Mouse (Mus musculus) heart, embryonic 16.5 days (tissue): ENCODE measurements around the gene Npas2. TPM values are rescaled to one million over a fixed set of nuclear protein-coding genes. Genes with fewer than 3 reads are reported as not detected.

Source experiments
- ATAC-seq: fragments of 200-750 bp; cut with Nextera tagmentation; replicated peaks from 2 replicates; pipeline ENCODE4 v1.8.0; 2017; ENCODE audit warnings: moderate number of reproducible peaks; ENCODE audit not compliant: insufficient read depth, low FRiP score; ENCODE audit errors: extremely low read depth
- H3K27ac ChIP-seq: fragments of 300-500 bp; sonication (generic); 2 replicates; pipeline ENCODE4 v1.5.1; 2014; ENCODE audit warnings: mild to moderate bottlenecking, low read length, control low read depth, moderate library complexity
- H3K27me3 ChIP-seq: fragments of 300-500 bp; sonication (generic); 2 replicates; pipeline ENCODE4 v1.6.1; 2014; ENCODE audit warnings: low read length, mixed read lengths; ENCODE audit not compliant: control insufficient read depth, insufficient read depth
- H3K36me3 ChIP-seq: fragments of 300-500 bp; sonication (generic); 2 replicates; pipeline ENCODE4 v1.6.1; 2014; ENCODE audit not compliant: control insufficient read depth, insufficient read depth
- H3K4me1 ChIP-seq: fragments of 300-500 bp; sonication (generic); 2 replicates; pipeline ENCODE4 v1.6.1; 2014; ENCODE audit warnings: low read length, mixed read lengths; ENCODE audit not compliant: control insufficient read depth, insufficient read depth
- H3K4me2 ChIP-seq: fragments of 300-500 bp; sonication (generic); 2 replicates; pipeline ENCODE4 v1.6.1; 2014; ENCODE audit warnings: low read depth, mild to moderate bottlenecking, control low read depth, low read length
- H3K4me3 ChIP-seq: fragments of 300-500 bp; sonication (generic); 2 replicates; pipeline ENCODE4 v1.5.1; 2014; ENCODE audit warnings: mild to moderate bottlenecking, control low read depth, low read length
- H3K9ac ChIP-seq: fragments of 300-500 bp; sonication (generic); 2 replicates; pipeline ENCODE4 v1.6.1; 2014; ENCODE audit warnings: low read length, control low read depth
- H3K9me3 ChIP-seq: fragments of 300-500 bp; sonication (generic); replicated peaks from 2 replicates; pipeline ENCODE4 v1.6.1; 2016; ENCODE audit warnings: low read length; ENCODE audit not compliant: control insufficient read depth
- WGBS: fragments of 180-500 bp; shearing (Covaris S2); extraction: QIAGEN DNeasy Blood & Tissue Kit; methylation state at CpG from one replicate; pipeline ENCODE4 v1.1.7; 2014; 5-methylcytosine and 5-hydroxymethylcytosine counted together
- microRNA-seq: library from miRNA; unstranded; fragments of <30 nt; microRNA quantifications from one replicate; pipeline ENCODE4, GENCODE M21; 2017
- polyA plus RNA-seq: library from polyadenylated mRNA; unstranded; fragments of >200 nt; fragmentation: Nextera tagmentation; extraction: Ambion mirVana; gene quantifications from 2 replicates; pipeline ENCODE4 v1.2.1, GENCODE M21; 2015

Gene Npas2
- polyA plus RNA-seq, 1 experiment from 2014 or later = 3.1 TPM

- Histone ChIP-seq H3K27me3 (no peaks in the 10 kb centered on the region), H3K4me2 (no peak overlapping the region), H3K36me3 (peaks cover 2% of the 10 kb centered on the region; the same call in 1 of the 2 replicates), H3K4me3 (no peak overlapping the region), H3K9me3 (no peaks in the 10 kb centered on the region), H3K27ac (no peak overlapping the region), H3K9ac (no peak overlapping the region), H3K4me1 (no peaks in the 10 kb centered on the region)
- ATAC-seq = no peak
- 67% methylated on average over 7 of the region's 7 CpGs for WGBS
Measured at GRCm38 (mm10) chr1:39408668-39409067, 215.1 kb downstream of the Npas2 start.

DNA sequence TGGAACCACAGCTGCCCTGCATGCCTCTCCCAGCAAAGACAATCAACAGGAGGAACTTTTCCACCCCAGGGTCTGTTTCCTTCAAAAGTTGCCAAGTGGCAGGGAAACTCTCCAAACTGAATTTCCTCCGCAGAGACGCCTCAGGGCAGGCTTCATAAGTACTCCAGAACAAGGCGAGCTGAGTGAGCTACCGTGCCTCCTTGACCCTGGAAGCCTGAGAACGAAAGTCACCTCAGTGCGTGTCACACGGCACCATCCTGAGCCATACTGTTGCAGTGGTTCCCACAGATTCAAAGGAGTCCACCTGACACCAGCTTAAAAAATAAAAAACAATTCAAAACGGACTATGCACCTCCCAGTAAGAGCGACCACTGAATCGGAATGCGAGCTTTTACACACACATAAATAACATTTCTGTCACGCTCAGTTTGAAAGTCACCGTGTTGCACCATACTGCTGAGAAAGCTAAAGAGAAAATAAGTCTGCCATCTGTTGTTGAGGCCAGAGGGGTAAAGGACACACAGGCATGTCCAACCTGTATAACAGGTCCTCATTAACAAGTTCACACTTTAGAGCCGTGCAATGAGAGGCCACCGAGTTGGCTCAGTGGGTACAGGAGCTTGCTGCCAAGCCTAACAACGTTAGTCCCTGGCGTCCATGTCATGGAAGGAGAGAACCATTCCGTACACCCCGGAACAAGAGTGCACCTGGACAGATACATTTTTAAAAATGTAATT lies 216.7 kb downstream of the Npas2 start:
- Histone ChIP-seq H3K27me3 (no peaks in the 10 kb centered on the region), H3K4me3 (no peak overlapping the region), H3K9ac (no peak overlapping the region), H3K4me2 (no peak overlapping the region), H3K9me3 (peaks cover 4% of the 10 kb centered on the region; the same call in 1 of the 2 replicates), H3K36me3 (no peaks in the 10 kb centered on the region; the same call in 1 of the 2 replicates), H3K4me1 (no peaks in the 10 kb centered on the region), H3K27ac (no peak overlapping the region)
- ATAC-seq = no peak
- 83% methylated on average over 19 of the region's 19 CpGs for WGBS

Small RNAs within 50 kb of the gene (microRNA-seq; reads per million reads assigned to microRNA genes)
- not detected for gene Mir6349

Other genes starting within 250 kb of the Npas2 start
- gene Pdcl3, start 208.1 kb upstream of the Npas2 start, polyA plus RNA-seq = 125 and 156 TPM in 2 replicates
- 254 and 278 TPM in 2 replicates for gene Rpl31, start 174.1 kb downstream of the Npas2 start, polyA plus RNA-seq